24 mouse cellular contexts compared by ENCODE assay signal in genomic region chr7:145094134-145094526, GRCm38 (mm10).
DNase-seq lines count a peak whose midpoint lies in the region; ATAC-seq and TF ChIP-seq lines count a peak whose summit lies in the region.
"Had no signal": no experiment of that assay in that cellular context is flagged by ENCODE, and none has a peak within 500 bp of the region (broad histone marks: within the 10 kb centered on the region; RNA-seq: fewer than 3 reads in every experiment).

No protein-coding gene starts in this region.

- TF ChIP-seq CTCF in lung, postnatal 0 days (IDR thresholded peaks at IDR 0.05) = no peak
- TF ChIP-seq CTCF in stomach, postnatal 0 days (IDR thresholded peaks at IDR 0.05; ENCODE audit: low read depth) = no peak

- no peaks in the 10 kb centered on the region for H3K36me3 ChIP-seq in lung, postnatal 0 days (ENCODE audit: insufficient read depth, low read length)
- no peaks in the 10 kb centered on the region for H3K36me3 ChIP-seq in stomach, postnatal 0 days (ENCODE audit: control insufficient read depth, insufficient read depth, low read length)
- H3K36me3 ChIP-seq: embryonic facial prominence, embryonic 12.5 days; forebrain, embryonic 15.5 days; heart, embryonic 13.5 days; hindbrain, embryonic 15.5 days; limb, embryonic 10.5 days; liver, embryonic 15.5 days; midbrain, embryonic 12.5 days had no signal

- H3K9ac ChIP-seq in lung, postnatal 0 days (replicated peaks; ENCODE audit: low read depth) = no peak overlapping the region
- H3K9ac ChIP-seq in stomach, postnatal 0 days (ENCODE audit: low read length) = no peak overlapping the region
- H3K9ac ChIP-seq: embryonic facial prominence, embryonic 12.5 days; forebrain, embryonic 15.5 days; heart, embryonic 13.5 days; hindbrain, embryonic 15.5 days; liver, embryonic 15.5 days; midbrain, embryonic 12.5 days had no signal

- H3K4me1 ChIP-seq in lung, postnatal 0 days (ENCODE audit: insufficient read depth, low read depth, low read length) = no peaks in the 10 kb centered on the region
- H3K4me1 ChIP-seq in stomach, postnatal 0 days (replicated peaks; ENCODE audit: control insufficient read depth, insufficient read depth) = no peaks in the 10 kb centered on the region
- H3K4me1 ChIP-seq: limb, embryonic 10.5 days had no signal

- WGBS in lung, postnatal 0 days = 64% methylated on average over 7 of the region's 7 CpGs
- 61% methylated on average over 7 of the region's 7 CpGs for WGBS in stomach, postnatal 0 days

- peak; percentile 33 for DNase-seq in heart, postnatal 4 days
- DNase-seq in heart, postnatal 14 days = no peak
- peak; percentile 28 for DNase-seq in lung, postnatal 10 days
- DNase-seq in lung, postnatal 0 days (ENCODE audit: low spot score) = no peak
- peak; percentile 55 for DNase-seq in urinary bladder, postnatal 14 days (ENCODE audit: low spot score)
- no peak for DNase-seq in urinary bladder, postnatal 4 days (ENCODE audit: low spot score in 2 of 2)
- DNase-seq in stomach, postnatal 0 days (ENCODE audit: low spot score) = peak; percentile 38
- no peak for DNase-seq in testis, postnatal 10 days (ENCODE audit: low spot score)
- DNase-seq: adrenal gland, postnatal 14 days; cerebellum, adult 9-11 months; gastrocnemius, postnatal 25 days; heart, adult 2 months; layer of hippocampus, adult 9-11 months; liver; right cerebral cortex, postnatal 25 days had no signal

- H3K4me3 ChIP-seq in lung, postnatal 0 days (ENCODE audit: low read depth, low read length) = no peak overlapping the region
- H3K4me3 ChIP-seq in stomach, postnatal 0 days (ENCODE audit: low read depth, low read length) = no peak overlapping the region
- H3K4me3 ChIP-seq: embryonic facial prominence, embryonic 12.5 days; forebrain, embryonic 15.5 days; heart, adult 2 months; heart, embryonic 13.5 days; hindbrain, embryonic 15.5 days; left cerebral cortex, adult 2 months; limb, embryonic 10.5 days; liver, embryonic 15.5 days; midbrain, embryonic 12.5 days had no signal

- ATAC-seq in lung, postnatal 0 days = no peak
- ATAC-seq in stomach, postnatal 0 days (ENCODE audit: low FRiP score, low TSS enrichment) = no peak
- ATAC-seq: forebrain, embryonic 15.5 days; intestine, postnatal 0 days had no signal

- intact Hi-C loops in heart, postnatal 14 days (cut with DNase I) = no loop called here

- no peaks in the 10 kb centered on the region for H3K27me3 ChIP-seq in lung, postnatal 0 days (replicated peaks; ENCODE audit: insufficient read depth, low read length)
- no peaks in the 10 kb centered on the region for H3K27me3 ChIP-seq in stomach, postnatal 0 days (ENCODE audit: control insufficient read depth, insufficient read depth, low read length)
- H3K27me3 ChIP-seq: forebrain, embryonic 15.5 days; heart, embryonic 13.5 days; hindbrain, embryonic 15.5 days; liver, embryonic 15.5 days; midbrain, embryonic 12.5 days had no signal

- H3K4me2 ChIP-seq in lung, postnatal 0 days (replicated peaks; ENCODE audit: low read depth, low read length) = no peak overlapping the region
- H3K4me2 ChIP-seq in stomach, postnatal 0 days (replicated peaks; ENCODE audit: low read depth) = no peak overlapping the region
- H3K4me2 ChIP-seq: embryonic facial prominence, embryonic 12.5 days; forebrain, embryonic 15.5 days; heart, embryonic 13.5 days; hindbrain, embryonic 15.5 days; liver, embryonic 15.5 days; midbrain, embryonic 12.5 days had no signal

- no peak overlapping the region for H3K27ac ChIP-seq in lung, postnatal 0 days (ENCODE audit: low read length)
- H3K27ac ChIP-seq in stomach, postnatal 0 days (replicated peaks) = no peak overlapping the region
- H3K27ac ChIP-seq: embryonic facial prominence, embryonic 12.5 days; forebrain, embryonic 15.5 days; heart, adult 2 months; heart, embryonic 13.5 days; hindbrain, embryonic 15.5 days; left cerebral cortex, adult 2 months; limb, embryonic 10.5 days; liver, embryonic 15.5 days; midbrain, embryonic 12.5 days had no signal

- no peak for TF ChIP-seq EP300 in lung, postnatal 0 days (IDR thresholded peaks at IDR 0.05)
- TF ChIP-seq EP300 in stomach, postnatal 0 days (optimal IDR thresholded peaks at IDR 0.05) = no peak

- no peaks in the 10 kb centered on the region for H3K9me3 ChIP-seq in lung, postnatal 0 days (ENCODE audit: low read length)
- H3K9me3 ChIP-seq in stomach, postnatal 0 days (ENCODE audit: control insufficient read depth, low read length) = no peaks in the 10 kb centered on the region
- H3K9me3 ChIP-seq: embryonic facial prominence, embryonic 12.5 days; forebrain, embryonic 15.5 days; heart, embryonic 13.5 days; hindbrain, embryonic 15.5 days; limb, embryonic 10.5 days; liver, embryonic 15.5 days; midbrain, embryonic 12.5 days had no signal

Comparison
In these comparisons a context has a peak if more than half of its experiments do, and no peak if none do; other contexts are left out.
1. DNase-seq: peak in heart, postnatal 4 days (single experiment), lung, postnatal 10 days (single experiment), urinary bladder, postnatal 14 days (single experiment) and stomach, postnatal 0 days (single experiment); none in heart, postnatal 14 days (0 of 2), lung, postnatal 0 days (single experiment), urinary bladder, postnatal 4 days (0 of 2) and testis, postnatal 10 days (single experiment).